Comparison of ENCODE assay signal across 24 mouse cellular contexts in genomic region chr14:117361965-117362309, GRCm38 (mm10).
"Had no signal": no experiment of that assay in that cellular context is flagged by ENCODE, and none has a peak within 500 bp of the region (broad histone marks: within the 10 kb centered on the region; RNA-seq: fewer than 3 reads in every experiment).

No protein-coding gene starts in this region.

- DNase-seq: gastrocnemius, adult 2 months; gastrocnemius, postnatal 10 days; gastrocnemius, postnatal 25 days; heart, adult 18-20 months; heart, postnatal 10 days; heart, postnatal 4 days; kidney, adult 11 months; kidney, adult 2 months; kidney, adult 9 months; kidney, postnatal 14 days; kidney, postnatal 36 days; layer of hippocampus, adult 9-11 months; layer of hippocampus, postnatal 36 days; left cerebral cortex, postnatal 4 days had no signal

- H3K36me3 ChIP-seq: heart, embryonic 10.5 days; heart, embryonic 12.5 days; hindbrain, embryonic 15.5 days; kidney, embryonic 15.5 days; limb, embryonic 13.5 days; limb, embryonic 15.5 days; liver, embryonic 12.5 days had no signal

- H3K4me1 ChIP-seq: heart, embryonic 10.5 days; kidney, embryonic 15.5 days; limb, embryonic 13.5 days; limb, embryonic 15.5 days; liver, embryonic 12.5 days had no signal

- H3K9me3 ChIP-seq: heart, embryonic 10.5 days; heart, embryonic 12.5 days; hindbrain, embryonic 15.5 days; kidney, embryonic 15.5 days; limb, embryonic 13.5 days; limb, embryonic 15.5 days; liver, embryonic 12.5 days had no signal

- H3K4me3 ChIP-seq: gastrocnemius, adult 2 months; heart, embryonic 10.5 days; heart, embryonic 12.5 days; hindbrain, embryonic 15.5 days; kidney, embryonic 15.5 days; limb, embryonic 13.5 days; limb, embryonic 15.5 days; liver, embryonic 12.5 days had no signal

- H3K27me3 ChIP-seq: heart, embryonic 12.5 days; hindbrain, embryonic 15.5 days; kidney, embryonic 15.5 days; limb, embryonic 13.5 days; limb, embryonic 15.5 days; liver, embryonic 12.5 days had no signal

- H3K4me2 ChIP-seq: heart, embryonic 12.5 days; hindbrain, embryonic 15.5 days; kidney, embryonic 15.5 days; limb, embryonic 13.5 days; limb, embryonic 15.5 days; liver, embryonic 12.5 days had no signal

- H3K9ac ChIP-seq: heart, embryonic 12.5 days; hindbrain, embryonic 15.5 days; kidney, embryonic 15.5 days; limb, embryonic 13.5 days; limb, embryonic 15.5 days; liver, embryonic 12.5 days had no signal

- H3K27ac ChIP-seq: gastrocnemius, adult 2 months; heart, embryonic 10.5 days; kidney, embryonic 15.5 days; kidney, postnatal 0 days; limb, embryonic 13.5 days; limb, embryonic 15.5 days; liver, embryonic 12.5 days had no signal

- ATAC-seq: forebrain, embryonic 16.5 days; intestine, embryonic 16.5 days; liver, embryonic 12.5 days had no signal
